Mouse (Mus musculus): ENCODE measurements at regions not wholly inside any gene's neighbourhood (a gene's known extent, or its start where the extent isn't known, plus 50 kb on each side); places are given as distances from the start of the nearest gene placed in this dataset.

DNA sequence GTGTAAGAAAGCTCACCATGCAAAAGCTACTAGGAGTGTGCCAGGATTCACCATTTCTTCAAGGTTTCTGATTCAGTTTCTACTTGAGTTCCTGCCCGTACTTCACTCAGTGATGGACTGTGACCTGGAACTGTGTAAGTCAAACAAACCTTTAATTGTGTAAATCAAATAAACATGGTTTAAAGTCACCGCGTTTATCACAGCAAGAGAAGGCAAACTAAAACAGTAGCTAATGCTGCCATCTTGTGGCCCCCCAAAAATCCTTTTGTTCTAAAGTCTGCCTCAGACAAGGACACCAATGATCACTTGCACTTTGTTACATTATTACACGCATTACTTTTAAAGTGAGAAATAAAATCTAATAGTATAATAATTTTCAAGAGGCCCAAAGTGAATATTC lies 63.6 kb upstream of the Dcx start:
- peak; percentile 6 to 9 for DNase-seq

Data from cerebellum, adult 18-20 months (tissue).